In genomic region chr4:108300670-108301373, GRCm38 (mm10) we compare ENCODE assay signal across 8 mouse cellular contexts. TPM values are rescaled to one million over a fixed set of nuclear protein-coding genes. Genes with fewer than 3 reads are reported as not detected.
DNase-seq lines count a peak whose midpoint lies in the region; ATAC-seq lines count a peak whose summit lies in the region.

Zyg11b (minus strand) TSS chr4:108301096.

- peak; percentile 90 to 92 for ATAC-seq in hematopoietic stem cell, adult 5-6 weeks (replicated peaks in 1 of 2; ENCODE audit: insufficient read depth in 1 of 2, low FRiP score in 2 of 2, low TSS enrichment in 1 of 2, low read depth in 1 of 2, poor library complexity in 2 of 2, severe bottlenecking in 2 of 2)

- peak; percentile 84 for DNase-seq in MN1 (ENCODE audit: low spot score)
- peak; percentile 83 for DNase-seq in cerebellum, adult 8-10 months
- peak; percentile 90 for DNase-seq in forelimb bud, embryonic 11.5 days (ENCODE audit: low read depth, low spot score)
- peak; percentile 84 to 89 for DNase-seq in layer of hippocampus, postnatal 10 days (ENCODE audit: low spot score in 2 of 2)
- DNase-seq in lung, postnatal 10 days, result peak; percentile 91
- peak; percentile 89 for DNase-seq in ovary, postnatal 36 days (ENCODE audit: low spot score)
- peak; percentile 87 for DNase-seq in thymus, postnatal 25 days

RNA-seq across cellular contexts. Expression of gene Zyg11b, which starts in this region (rescaled TPM):
- 32.3 TPM in 2 replicates for total RNA-seq in hematopoietic stem cell, adult 5-6 weeks (2017)
- total RNA-seq in layer of hippocampus, postnatal 10 days (2021), result 100 to 1,000 TPM; 144 to 146 TPM

Comparison
In these comparisons a context has a peak if more than half of its experiments do, and no peak if none do; other contexts are left out.
1. Peak in every context shown above with its lines: DNase-seq and ATAC-seq.